Mouse (Mus musculus) neural tube, embryonic 10.5 days (tissue): ENCODE data around the gene F12.
"Not testable (repeated sequence)": the region's sequence is repeated elsewhere in the genome, so short reads cannot be mapped to it uniquely, and the experiment has no call there.

Experiments
- DNase-seq: peaks from one replicate; pipeline ENCODE4 v3.0.0-alpha.2; 2017; ENCODE audit warnings: low spot score; ENCODE audit errors: extremely low spot score

Gene F12

GRCm38 (mm10) chr13:55450511-55450980, 24.0 kb upstream of the F12 start:
- DNase-seq, result no peak

DNA sequence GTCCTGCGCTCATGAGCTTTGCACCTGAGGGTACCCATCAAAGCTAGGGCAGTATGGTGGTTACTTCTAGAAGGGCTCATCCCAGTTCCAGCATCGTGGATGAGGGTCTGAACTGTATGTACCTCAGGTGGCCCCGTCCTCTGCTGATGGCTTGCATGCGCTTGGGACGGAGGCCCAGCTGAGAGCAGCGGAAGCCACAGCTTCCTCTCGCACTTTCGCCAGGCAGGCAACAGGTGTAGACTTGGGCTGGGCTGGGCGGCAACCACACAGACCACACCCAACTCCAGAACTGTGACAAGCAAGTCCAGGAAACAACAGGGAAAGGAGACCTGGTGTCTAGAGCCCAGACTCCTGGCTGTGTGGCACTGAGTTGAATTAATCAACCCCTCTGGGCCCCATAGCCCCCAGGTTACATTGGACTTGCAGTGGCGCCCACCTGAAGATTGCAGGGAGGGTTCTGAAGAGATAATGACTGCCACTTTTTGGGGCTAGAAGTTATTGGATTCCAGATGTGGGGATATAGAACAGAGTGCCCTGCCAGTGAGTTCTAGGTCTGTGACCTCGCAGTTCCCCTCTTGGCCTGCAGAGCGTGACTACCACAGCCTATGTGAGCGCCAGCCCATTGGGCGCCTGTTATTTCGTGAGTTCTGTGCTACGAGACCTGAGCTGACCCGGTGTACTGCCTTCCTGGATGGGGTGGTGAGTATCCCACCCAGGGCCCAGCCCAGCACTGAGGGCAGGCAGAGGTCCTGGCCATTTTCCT, 23.3 kb upstream of the F12 start:
- DNase-seq, result no peak

- DNase-seq, result no peak
Observed at GRCm38 (mm10) chr13:55449205-55449604, 22.6 kb upstream of the F12 start.

DNA sequence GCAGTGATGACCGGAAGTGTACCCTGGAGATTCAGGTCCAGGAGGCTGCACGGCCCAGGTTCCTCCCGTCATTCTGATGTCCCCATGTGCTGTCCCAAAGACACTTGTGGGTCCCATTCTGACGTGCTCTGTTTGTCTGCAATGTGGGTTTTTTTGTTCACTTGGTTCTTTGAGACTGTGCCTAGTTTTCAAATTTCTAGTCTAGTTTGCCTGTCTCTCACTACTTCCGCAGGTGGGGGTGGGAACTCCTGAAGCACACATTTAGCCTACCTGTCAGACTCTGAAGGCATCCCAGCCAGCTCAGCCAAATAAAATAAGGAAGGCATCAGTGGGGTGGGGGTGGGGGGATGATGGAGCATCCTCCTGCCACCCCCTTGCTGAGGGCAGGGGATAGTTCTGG, 21.5 kb upstream of the F12 start:
- no peak for DNase-seq

- DNase-seq, result no peak
Observed at GRCm38 (mm10) chr13:55447543-55447943, 20.9 kb upstream of the F12 start.

DNA sequence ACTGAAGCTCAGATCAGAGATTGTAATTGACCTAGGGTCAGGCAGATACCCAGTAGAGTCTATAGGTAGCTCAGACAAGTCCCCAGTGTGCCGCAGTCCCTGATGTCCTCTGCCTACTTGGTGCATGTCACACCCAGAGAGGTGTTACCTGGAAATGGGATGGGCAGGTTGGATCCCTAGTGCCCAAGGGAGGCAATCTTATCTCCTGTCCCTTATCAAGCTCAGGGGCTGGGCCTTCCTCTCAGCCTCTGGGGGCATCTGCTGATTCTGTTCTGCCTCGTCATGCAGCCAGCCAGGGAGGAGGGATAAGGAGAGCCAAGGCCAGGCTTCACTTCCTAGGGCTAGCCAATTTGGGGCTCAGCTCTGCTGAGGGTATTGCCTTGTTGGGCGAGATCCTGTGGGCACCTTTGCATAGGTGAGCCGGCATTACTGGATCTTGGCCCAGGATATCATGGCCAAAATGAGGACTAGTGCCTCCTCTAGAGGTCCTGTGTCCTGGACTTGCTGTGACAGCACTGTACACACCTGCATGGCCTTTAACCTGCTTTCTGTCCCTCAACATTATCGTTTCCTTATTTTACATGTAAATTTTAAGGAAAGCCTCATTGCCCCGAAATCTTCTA, 20.0 kb upstream of the F12 start:
- DNase-seq, result no peak

- no peak for DNase-seq
Observed at GRCm38 (mm10) chr13:55445361-55446091, 18.9 kb upstream of the F12 start.

GRCm38 (mm10) chr13:55444937-55445315, 18.3 kb upstream of the F12 start, which contains the start of gene Grk6:
Gene Grk6 (plus strand): TSS chr13:55445072.
- peak; percentile 99 for DNase-seq

DNA sequence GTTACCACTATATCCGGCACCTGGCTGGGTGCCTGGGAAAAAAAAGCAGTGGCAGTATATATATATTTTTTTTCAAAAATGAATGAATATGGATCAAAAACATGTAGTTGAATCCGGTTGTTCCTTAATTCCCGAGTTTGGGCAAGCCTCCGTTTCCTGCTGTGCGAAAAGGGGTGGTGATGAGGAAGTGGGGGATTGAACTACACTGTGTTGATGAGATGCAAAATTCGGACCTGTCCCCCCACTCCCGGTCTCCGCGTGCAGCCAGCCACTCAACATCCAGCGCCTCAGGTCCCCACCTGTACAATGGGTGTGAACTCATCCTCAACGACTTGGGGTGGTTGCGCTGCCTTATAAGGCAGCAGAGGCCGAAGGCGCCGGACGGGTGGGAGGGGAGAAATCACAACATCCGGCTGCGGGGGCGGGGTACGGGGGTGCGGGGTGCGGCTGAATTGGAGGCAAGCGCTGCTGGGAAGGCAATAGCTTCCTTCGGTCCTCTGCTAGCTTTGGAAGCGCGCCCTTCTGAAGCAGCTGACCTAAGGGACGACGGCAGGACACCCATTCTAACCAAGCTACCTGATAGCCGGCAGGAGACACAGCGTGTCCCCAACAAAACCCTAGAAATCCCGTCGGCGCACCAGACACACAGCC, 17.8 kb upstream of the F12 start:
- DNase-seq, result no peak

GRCm38 (mm10) chr13:55443799-55444285, 17.2 kb upstream of the F12 start:
- no peak for DNase-seq

DNA sequence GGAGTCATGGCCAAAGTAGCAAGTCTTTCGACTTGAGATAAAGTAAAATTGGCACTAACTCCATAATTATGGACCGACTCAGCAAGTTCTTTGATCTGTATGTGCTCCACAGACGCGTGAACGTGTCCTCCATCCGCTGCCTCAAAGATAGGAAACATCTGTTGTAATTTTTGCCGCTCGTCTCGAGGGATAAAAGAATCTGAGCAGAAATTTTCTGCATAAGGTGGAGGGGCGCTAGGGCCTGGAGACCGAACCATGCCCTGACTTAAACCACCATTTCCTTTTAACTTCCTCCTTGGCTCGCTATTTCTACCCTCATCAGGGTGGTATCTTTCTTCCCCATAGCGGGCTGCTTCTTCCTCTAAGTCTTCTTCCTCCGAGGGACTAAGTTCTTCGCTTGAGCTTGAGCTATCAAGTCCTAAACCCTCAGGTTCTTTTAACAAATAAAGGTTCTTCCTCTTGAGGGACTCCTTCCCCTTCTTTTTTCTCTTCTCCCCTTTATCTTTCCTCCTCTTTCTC, 10.6 kb upstream of the F12 start:
- not testable (repeated sequence) for DNase-seq

DNA sequence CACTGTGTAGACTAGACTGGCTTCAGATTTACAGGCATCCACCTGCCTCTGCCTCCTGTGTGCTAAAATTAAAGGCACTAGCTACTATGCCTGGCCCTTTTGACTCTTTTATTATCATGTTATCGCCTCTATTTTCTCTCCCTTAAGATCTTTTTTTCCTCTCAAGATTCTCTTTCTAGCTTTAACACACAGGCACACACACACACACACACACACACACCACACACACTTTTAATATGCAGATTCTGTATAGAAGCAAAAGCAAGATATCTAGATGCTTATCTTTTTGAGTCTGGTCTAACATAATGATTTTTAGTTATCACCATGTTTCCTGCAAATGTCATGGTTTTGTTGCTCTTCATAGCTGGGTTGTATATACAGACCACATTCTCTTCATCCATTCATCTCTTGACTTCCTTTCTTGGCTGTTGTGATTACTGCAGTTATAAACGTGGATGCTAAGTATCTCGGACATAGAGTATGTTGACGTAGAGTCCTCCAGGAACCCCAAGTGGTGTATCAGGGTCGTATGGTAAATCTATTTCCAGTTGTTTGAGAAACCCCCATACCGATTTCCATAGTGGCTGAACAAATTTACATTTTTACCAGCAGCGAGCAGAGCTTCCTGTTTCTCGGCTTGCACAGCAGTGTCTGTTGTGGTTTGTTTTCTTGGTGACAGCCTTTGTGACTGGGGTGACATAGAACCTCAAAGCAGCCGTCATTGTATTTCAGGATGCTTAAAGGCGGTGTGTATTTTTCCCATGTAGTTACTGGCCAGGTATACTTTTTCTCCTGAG, 5.5 kb upstream of the F12 start:
- no peak for DNase-seq

- no peak for DNase-seq
Observed at GRCm38 (mm10) chr13:55430566-55430965, 4.0 kb upstream of the F12 start.

DNA sequence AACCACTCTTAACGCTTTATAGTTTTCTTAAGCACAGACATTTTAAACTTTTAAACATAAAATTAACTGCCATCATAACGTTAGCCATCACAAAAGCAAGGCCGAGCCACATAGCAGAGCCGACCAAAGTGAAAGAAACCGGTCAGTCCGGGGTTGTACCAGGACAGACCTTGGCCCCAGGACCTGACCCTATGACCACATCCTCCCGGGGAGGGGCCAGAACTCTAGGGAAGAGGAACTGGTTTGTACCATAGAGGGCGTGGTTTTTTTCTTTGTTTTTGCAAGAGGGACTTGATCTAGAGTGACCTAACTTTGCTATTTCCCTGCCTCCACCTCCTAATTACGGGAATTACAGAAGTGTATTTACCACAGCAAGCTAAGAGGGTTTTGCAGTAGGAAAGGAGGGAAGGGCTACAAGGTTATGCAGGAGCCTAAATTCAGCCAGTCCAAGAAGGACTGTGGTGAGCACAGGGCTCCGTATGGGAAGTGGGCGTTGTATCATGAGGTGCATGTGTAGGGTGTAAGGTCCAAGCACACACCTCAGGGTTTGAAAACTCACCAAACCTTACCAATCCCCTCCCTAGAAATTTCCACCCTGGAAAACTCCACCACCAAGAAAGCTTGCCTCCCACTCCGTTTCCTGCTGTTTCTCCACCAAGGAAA, 2.8 kb upstream of the F12 start:
- no peak for DNase-seq

- peak; percentile 57 for DNase-seq
Observed at GRCm38 (mm10) chr13:55420933-55421800, 5.4 kb downstream of the F12 start.

DNA sequence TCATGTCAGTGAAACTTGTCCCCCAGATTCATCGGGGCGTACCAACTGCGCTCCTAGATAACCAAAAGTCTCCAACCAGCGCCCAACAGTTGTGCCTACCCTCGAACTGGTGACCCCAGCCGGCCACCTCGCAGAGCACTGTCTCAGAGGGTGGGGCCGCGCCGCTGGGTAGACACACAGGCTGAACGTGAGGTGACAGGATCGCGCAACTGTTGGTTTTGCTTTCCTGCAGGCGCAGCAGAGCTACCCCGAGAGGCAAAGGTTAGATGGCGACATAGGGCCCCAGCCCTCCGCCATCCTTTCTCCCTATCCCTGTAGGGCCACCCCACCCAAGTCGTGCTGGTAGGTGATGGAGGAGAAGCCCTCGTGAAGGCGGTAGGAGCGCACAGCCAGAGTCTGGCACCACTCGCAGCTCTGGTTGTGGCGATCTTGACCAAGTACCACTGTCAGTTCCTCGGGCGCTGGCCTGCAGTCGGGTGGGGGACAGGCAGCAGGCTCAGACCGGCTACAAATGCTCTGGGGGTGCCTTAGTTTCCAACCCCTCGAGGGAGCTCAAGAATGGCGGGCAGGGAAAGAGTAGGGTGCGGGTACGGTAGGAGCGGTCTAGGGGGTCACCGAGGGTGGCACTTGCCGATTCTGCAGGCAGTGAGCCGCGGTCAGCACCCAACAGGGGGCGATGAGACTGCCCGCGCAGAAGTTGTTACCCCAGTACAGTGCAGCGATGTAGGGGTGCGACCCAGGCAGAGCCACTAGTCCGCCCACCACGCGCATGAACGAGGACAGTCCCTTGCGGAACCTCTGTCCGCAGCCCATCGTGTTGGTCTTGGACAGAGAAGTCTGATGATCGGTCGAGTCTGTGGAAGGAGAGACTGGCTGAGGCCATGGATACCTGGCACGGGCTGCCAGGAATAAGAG, 6.3 kb downstream of the F12 start:
- DNase-seq, result peak; percentile 22

GRCm38 (mm10) chr13:55419142-55419541, 7.5 kb downstream of the F12 start:
- DNase-seq, result no peak

- DNase-seq, result peak; percentile 86
Observed at GRCm38 (mm10) chr13:55418004-55418403, 8.6 kb downstream of the F12 start.
